25 mouse cellular contexts compared by ENCODE assay signal in genomic region chr16:79108969-79109368, GRCm38 (mm10). TPM values are rescaled to one million over a fixed set of nuclear protein-coding genes. Genes with fewer than 3 reads are reported as not detected.
A peak's percentile ranks its signal among the peaks of the same experiment; 100 is the strongest.
DNase-seq lines count a peak whose midpoint lies in the region; ATAC-seq and TF ChIP-seq lines count a peak whose summit lies in the region.
"Had no signal": no experiment of that assay in that cellular context is flagged by ENCODE, and none has a peak within 500 bp of the region (broad histone marks: within the 10 kb centered on the region; RNA-seq: fewer than 3 reads in every experiment).

No protein-coding gene starts in this region.

- TF ChIP-seq CTCF in kidney, postnatal 0 days (IDR thresholded peaks at IDR 0.05; ENCODE audit: low read depth), result no peak

- peak; percentile 0 for DNase-seq in kidney, postnatal 0 days (ENCODE audit: low spot score)
- no peak for DNase-seq in kidney, postnatal 4 days
- peak; percentile 10 for DNase-seq in brain, embryonic 18.5 days (ENCODE audit: low read depth, low spot score)
- DNase-seq: adrenal gland, adult 2 months; adrenal gland, postnatal 14 days; cerebellum, adult 18-20 months; cerebellum, adult 9-10 months; cerebellum, postnatal 14 days; gastrocnemius, adult 2 months; gastrocnemius, postnatal 14 days; heart, adult 11 months; kidney, adult 11 months had no signal

- 31% methylated on average over 5 of the region's 5 CpGs for WGBS in forebrain, embryonic 16.5 days
- WGBS in forebrain, embryonic 12.5 days, result 63% methylated on average over 5 of the region's 5 CpGs
- 55% methylated on average over 5 of the region's 5 CpGs for WGBS in kidney, postnatal 0 days

- H3K27me3 ChIP-seq in forebrain, embryonic 16.5 days (replicated peaks; ENCODE audit: control insufficient read depth, insufficient read depth, low read length), result no peaks in the 10 kb centered on the region
- no peaks in the 10 kb centered on the region for H3K27me3 ChIP-seq in forebrain, embryonic 12.5 days
- no peaks in the 10 kb centered on the region for H3K27me3 ChIP-seq in kidney, postnatal 0 days (ENCODE audit: insufficient read depth, low read length)
- H3K27me3 ChIP-seq: hindbrain, embryonic 12.5 days; hindbrain, embryonic 15.5 days; intestine, embryonic 15.5 days had no signal

- H3K4me3 ChIP-seq in forebrain, embryonic 16.5 days (replicated peaks; ENCODE audit: low read length), result no peak overlapping the region
- H3K4me3 ChIP-seq in forebrain, embryonic 12.5 days (replicated peaks), result no peak overlapping the region
- no peak overlapping the region for H3K4me3 ChIP-seq in kidney, postnatal 0 days (replicated peaks; ENCODE audit: low read depth, low read length)
- H3K4me3 ChIP-seq: gastrocnemius, adult 2 months; hindbrain, embryonic 12.5 days; hindbrain, embryonic 15.5 days; intestine, embryonic 15.5 days had no signal

- H3K27ac ChIP-seq in forebrain, embryonic 16.5 days (ENCODE audit: low read length), result no peak overlapping the region
- H3K27ac ChIP-seq in forebrain, embryonic 12.5 days, result no peak overlapping the region
- H3K27ac ChIP-seq in kidney, postnatal 0 days, result no peak overlapping the region
- H3K27ac ChIP-seq: gastrocnemius, adult 2 months; hindbrain, embryonic 12.5 days; hindbrain, embryonic 15.5 days; intestine, embryonic 15.5 days had no signal

- no peak overlapping the region for H3K9ac ChIP-seq in forebrain, embryonic 16.5 days (replicated peaks; ENCODE audit: low read depth, low read length)
- H3K9ac ChIP-seq in forebrain, embryonic 12.5 days, result no peak overlapping the region
- no peak overlapping the region for H3K9ac ChIP-seq in kidney, postnatal 0 days (ENCODE audit: low read depth, low read length)
- H3K9ac ChIP-seq: hindbrain, embryonic 12.5 days; hindbrain, embryonic 15.5 days; intestine, embryonic 15.5 days had no signal

- no peak overlapping the region for H3K4me2 ChIP-seq in forebrain, embryonic 16.5 days (ENCODE audit: low read length)
- no peak overlapping the region for H3K4me2 ChIP-seq in forebrain, embryonic 12.5 days
- H3K4me2 ChIP-seq in kidney, postnatal 0 days (ENCODE audit: low read length), result no peak overlapping the region
- H3K4me2 ChIP-seq: heart, embryonic 11.5 days; hindbrain, embryonic 12.5 days; hindbrain, embryonic 15.5 days; intestine, embryonic 15.5 days had no signal

- H3K36me3 ChIP-seq in forebrain, embryonic 16.5 days (ENCODE audit: control insufficient read depth, insufficient read depth), result no peaks in the 10 kb centered on the region
- H3K36me3 ChIP-seq in forebrain, embryonic 12.5 days (replicated peaks), result no peaks in the 10 kb centered on the region
- no peaks in the 10 kb centered on the region for H3K36me3 ChIP-seq in kidney, postnatal 0 days (ENCODE audit: insufficient read depth, low read length)
- H3K36me3 ChIP-seq: hindbrain, embryonic 12.5 days; hindbrain, embryonic 15.5 days; intestine, embryonic 15.5 days had no signal

- ATAC-seq in forebrain, embryonic 16.5 days, result peak; percentile 57
- ATAC-seq in forebrain, embryonic 12.5 days (ENCODE audit: low FRiP score), result no peak
- no peak for ATAC-seq in kidney, postnatal 0 days (replicated peaks; ENCODE audit: low FRiP score, low read depth)
- ATAC-seq in inflammation-experienced regulatory T-cells, adult 6 months, result no peak
- ATAC-seq: CD4-positive, CD25-positive, alpha-beta regulatory T cell, adult 4 months; intestine, embryonic 15.5 days had no signal

- no peaks in the 10 kb centered on the region for H3K9me3 ChIP-seq in forebrain, embryonic 16.5 days (ENCODE audit: control insufficient read depth, low read length)
- no peaks in the 10 kb centered on the region for H3K9me3 ChIP-seq in forebrain, embryonic 12.5 days
- H3K9me3 ChIP-seq in kidney, postnatal 0 days (replicated peaks; ENCODE audit: low read length), result no peaks in the 10 kb centered on the region
- H3K9me3 ChIP-seq: hindbrain, embryonic 12.5 days; hindbrain, embryonic 15.5 days; intestine, embryonic 15.5 days had no signal

- no peaks in the 10 kb centered on the region for H3K4me1 ChIP-seq in forebrain, embryonic 16.5 days (replicated peaks; ENCODE audit: control insufficient read depth, insufficient read depth, low read length)
- H3K4me1 ChIP-seq in forebrain, embryonic 12.5 days, result no peaks in the 10 kb centered on the region
- H3K4me1 ChIP-seq in kidney, postnatal 0 days (replicated peaks; ENCODE audit: insufficient read depth, low read length), result no peaks in the 10 kb centered on the region
- H3K4me1 ChIP-seq: hindbrain, embryonic 15.5 days; intestine, embryonic 15.5 days had no signal

RNA-seq across cellular contexts. Expression of gene Tmprss15, which starts 18.1 kb away (rescaled TPM):
- polyA plus RNA-seq in forebrain, embryonic 16.5 days (2015; fragmentation: Nextera tagmentation; extraction: Ambion mirVana), result not detected in 2 replicates
- not detected in 2 replicates for polyA plus RNA-seq in forebrain, embryonic 12.5 days (2016; fragmentation: Nextera tagmentation; extraction: Ambion mirVana)
- polyA plus RNA-seq in kidney, postnatal 0 days (2015; fragmentation: Nextera tagmentation; extraction: Ambion mirVana), result not detected in 2 replicates
- polyA plus RNA-seq in inflammation-experienced regulatory T-cells, adult 6 months (2017; shearing (Covaris generic)), result not detected
- polyA plus RNA-seq: adrenal gland, adult 2 months; C2C12; CD4-positive, CD25-positive, alpha-beta regulatory T cell, adult 4 months; embryonic facial prominence, embryonic 11.5 days; embryonic facial prominence, embryonic 14.5 days; heart, embryonic 11.5 days; heart, embryonic 14.5 days; heart, postnatal 0 days; hindbrain, embryonic 12.5 days; hindbrain, embryonic 15.5 days; intestine, embryonic 15.5 days had no signal

Comparison
In these comparisons a context has a peak if more than half of its experiments do, and no peak if none do; other contexts are left out.
1. DNase-seq: peak in kidney, postnatal 0 days (single experiment) and brain, embryonic 18.5 days (single experiment); none in kidney, postnatal 4 days (0 of 2).